In the genomic region with DNA sequence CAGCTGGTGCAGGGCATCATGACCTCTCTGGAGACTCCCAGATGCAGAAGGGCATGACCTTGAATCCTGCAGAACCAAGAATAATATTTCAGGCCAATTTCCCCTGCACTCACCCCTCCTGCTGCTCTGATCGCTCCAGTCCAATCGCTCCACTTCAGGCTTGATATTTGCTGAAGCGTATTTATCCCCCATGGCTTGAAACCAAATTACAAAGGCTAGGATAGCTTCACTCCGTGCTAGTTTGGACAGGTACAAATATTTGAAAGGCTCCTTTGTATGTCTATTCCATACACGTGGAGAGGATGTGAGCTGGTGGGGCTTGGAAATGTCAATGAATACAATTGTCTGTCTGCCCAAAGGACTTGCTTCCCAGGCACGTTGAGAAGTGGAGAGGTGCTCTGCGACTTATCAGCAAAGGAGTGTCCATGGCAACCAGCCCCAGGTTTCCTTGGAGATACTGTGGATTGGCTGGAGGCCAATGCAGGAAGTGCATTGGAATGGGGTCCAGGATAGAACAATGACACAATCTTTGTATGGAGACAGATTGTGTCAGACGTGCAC, we compare ENCODE assay signal across 8 mouse cellular contexts.
DNase-seq lines count a peak whose midpoint lies in the region; ATAC-seq and TF ChIP-seq lines count a peak whose summit lies in the region.
"Had no signal": no experiment of that assay in that cellular context is flagged by ENCODE, and none has a peak within 500 bp of the region (broad histone marks: within the 10 kb centered on the region; RNA-seq: fewer than 3 reads in every experiment).

No protein-coding gene starts in this region.

- no peak overlapping the region for H3K9ac ChIP-seq in lung, postnatal 0 days (replicated peaks; ENCODE audit: low read depth)
- no peak overlapping the region for H3K9ac ChIP-seq in midbrain, embryonic 12.5 days (replicated peaks)
- H3K9ac ChIP-seq: limb, embryonic 12.5 days had no signal

- H3K36me3 ChIP-seq in lung, postnatal 0 days (ENCODE audit: insufficient read depth, low read length): no peaks in the 10 kb centered on the region
- no peaks in the 10 kb centered on the region for H3K36me3 ChIP-seq in midbrain, embryonic 12.5 days
- H3K36me3 ChIP-seq: limb, embryonic 12.5 days had no signal

- no peak for TF ChIP-seq CTCF in lung, postnatal 0 days (IDR thresholded peaks at IDR 0.05)

- no peaks in the 10 kb centered on the region for H3K4me1 ChIP-seq in lung, postnatal 0 days (ENCODE audit: insufficient read depth, low read depth, low read length)
- peaks cover 19% of the 10 kb centered on the region for H3K4me1 ChIP-seq in midbrain, embryonic 12.5 days

- H3K9me3 ChIP-seq in lung, postnatal 0 days (ENCODE audit: low read length): no peaks in the 10 kb centered on the region
- H3K9me3 ChIP-seq in midbrain, embryonic 12.5 days: no peaks in the 10 kb centered on the region
- H3K9me3 ChIP-seq: limb, embryonic 12.5 days had no signal

- no peak overlapping the region for H3K4me3 ChIP-seq in lung, postnatal 0 days (ENCODE audit: low read depth, low read length)
- H3K4me3 ChIP-seq in midbrain, embryonic 12.5 days: no peak overlapping the region
- H3K4me3 ChIP-seq: limb, embryonic 12.5 days had no signal

- no peaks in the 10 kb centered on the region for H3K27me3 ChIP-seq in lung, postnatal 0 days (replicated peaks; ENCODE audit: insufficient read depth, low read length)
- no peaks in the 10 kb centered on the region for H3K27me3 ChIP-seq in midbrain, embryonic 12.5 days
- H3K27me3 ChIP-seq: limb, embryonic 12.5 days had no signal

- peak; percentile 32; the same call in 1 of the 2 replicates for ATAC-seq in lung, postnatal 0 days
- peak; percentile 96 for ATAC-seq in midbrain, embryonic 12.5 days (ENCODE audit: low FRiP score, low read depth)

- H3K4me2 ChIP-seq in lung, postnatal 0 days (replicated peaks; ENCODE audit: low read depth, low read length): no peak overlapping the region
- peak overlapping the region; percentile 32 for H3K4me2 ChIP-seq in midbrain, embryonic 12.5 days (replicated peaks)
- H3K4me2 ChIP-seq: limb, embryonic 12.5 days had no signal

- TF ChIP-seq EP300 in lung, postnatal 0 days (IDR thresholded peaks at IDR 0.05): no peak

- no peak overlapping the region for H3K27ac ChIP-seq in lung, postnatal 0 days (ENCODE audit: low read length)
- H3K27ac ChIP-seq in midbrain, embryonic 12.5 days (replicated peaks): peak overlapping the region; percentile 67
- H3K27ac ChIP-seq: limb, embryonic 12.5 days had no signal

- DNase-seq in lung, postnatal 0 days (ENCODE audit: low spot score): peak; percentile 39
- DNase-seq in lung, adult 18-20 months: no peak
- DNase-seq in frontal cortex, postnatal 10 days (ENCODE audit: low spot score in 2 of 2): peak; percentile 42 to 44
- DNase-seq in layer of hippocampus, adult 18-20 months (ENCODE audit: low spot score in 2 of 2): peak; percentile 52 to 78
- DNase-seq in testis, postnatal 14 days (ENCODE audit: low spot score): peak; percentile 9
- no peak for DNase-seq in spleen, adult 12 weeks (ENCODE audit: low spot score)

- WGBS in lung, postnatal 0 days: 18% methylated on average over 8 of the region's 8 CpGs
- 17% methylated on average over 8 of the region's 8 CpGs for WGBS in midbrain, embryonic 12.5 days

Comparison
In these comparisons a context has a peak if more than half of its experiments do, and no peak if none do; other contexts are left out.
1. DNase-seq: peak in lung, postnatal 0 days (single experiment), frontal cortex, postnatal 10 days (2 of 2), layer of hippocampus, adult 18-20 months (2 of 2) and testis, postnatal 14 days (single experiment); none in lung, adult 18-20 months (0 of 2) and spleen, adult 12 weeks (single experiment).